Mouse (Mus musculus) urinary bladder, postnatal 4 days (tissue): Measurements from ENCODE around the gene Dph5.
"Not testable (repeated sequence)": the region's sequence is repeated elsewhere in the genome, so short reads cannot be mapped to it uniquely, and the experiment has no call there.

Source experiments
- DNase-seq, 2 experiments: peaks; one replicate each; pipeline ENCODE4 v3.0.0; 2021 to 2022; ENCODE audit warnings: low spot score in 2 of 2

Gene Dph5

GRCm38 (mm10) chr3:115892341-115892740 is 4.7 kb downstream of the Dph5 start:
- DNase-seq, result no peak

GRCm38 (mm10) chr3:115893166-115893565 is 5.5 kb downstream of the Dph5 start:
- DNase-seq, result no peak

GRCm38 (mm10) chr3:115898354-115898948 is 10.8 kb downstream of the Dph5 start:
- DNase-seq, result no peak

- no peak for DNase-seq
These were observed 14.8 kb downstream of the Dph5 start for GRCm38 (mm10) chr3:115902301-115902956.

- no peak for DNase-seq
These were observed 17.4 kb downstream of the Dph5 start for GRCm38 (mm10) chr3:115905067-115905466.

- DNase-seq, result no peak
These were observed 17.9 kb downstream of the Dph5 start for GRCm38 (mm10) chr3:115905567-115905966.

- not testable (repeated sequence) for DNase-seq
These were observed 19.8 kb downstream of the Dph5 start for GRCm38 (mm10) chr3:115907406-115907805.

GRCm38 (mm10) chr3:115924401-115925190 is 37.0 kb downstream of the Dph5 start:
- no peak for DNase-seq

- DNase-seq, result no peak
These were observed 38.9 kb downstream of the Dph5 start for GRCm38 (mm10) chr3:115926531-115926930.

- no peak for DNase-seq
These were observed 44.1 kb downstream of the Dph5 start for GRCm38 (mm10) chr3:115931701-115932100.

- DNase-seq, result no peak
These were observed 45.9 kb downstream of the Dph5 start for GRCm38 (mm10) chr3:115933293-115934186.

GRCm38 (mm10) chr3:115936734-115937599 is 49.3 kb downstream of the Dph5 start:
- peak in 1 of 2 experiments; percentile 66 for DNase-seq

GRCm38 (mm10) chr3:115937807-115938206 is 50.2 kb downstream of the Dph5 start:
- DNase-seq, result no peak

GRCm38 (mm10) chr3:115940510-115940909 is 52.9 kb downstream of the Dph5 start:
- no peak for DNase-seq

GRCm38 (mm10) chr3:115941464-115941863 is 53.8 kb downstream of the Dph5 start:
- no peak for DNase-seq

GRCm38 (mm10) chr3:115944376-115944775 is 56.7 kb downstream of the Dph5 start:
- DNase-seq, result no peak

- no peak for DNase-seq
These were observed 58.6 kb downstream of the Dph5 start for GRCm38 (mm10) chr3:115946272-115946671.

GRCm38 (mm10) chr3:115949220-115949920 is 61.7 kb downstream of the Dph5 start:
- DNase-seq, result no peak

GRCm38 (mm10) chr3:115949921-115950877 is 62.6 kb downstream of the Dph5 start:
- no peak for DNase-seq
